Mouse (Mus musculus) myocyte (in vitro differentiated cells): Measurements from ENCODE around the gene Gstm6.

Source experiments
- CEBPB ChIP-seq: IDR thresholded peaks from 2 replicates; pipeline ENCODE4 v1.6.1; 2011; ENCODE audit warnings: mild to moderate bottlenecking, moderate library complexity; ENCODE audit not compliant: poor library complexity, insufficient read depth, severe bottlenecking
- E2F4 ChIP-seq: IDR thresholded peaks from one replicate; pipeline ENCODE4 v1.6.1; 2011; ENCODE audit warnings: mild to moderate bottlenecking, control low read depth, moderate library complexity; ENCODE audit not compliant: insufficient read depth
- MAX ChIP-seq: IDR thresholded peaks from one replicate; pipeline ENCODE4 v1.6.1; 2011; ENCODE audit warnings: low read depth, mild to moderate bottlenecking, control low read depth
- MYOD1 ChIP-seq, 3 experiments: IDR thresholded peaks; one replicate each; pipeline ENCODE4 v1.6.1; 2011; ENCODE audit warnings: control low read depth in 2 of 3, low read depth in 2 of 3, mild to moderate bottlenecking in 2 of 3, moderate library complexity in 1 of 3; ENCODE audit not compliant: insufficient read length in 2 of 3, control insufficient read depth in 1 of 3
- POLR2A ChIP-seq: IDR thresholded peaks from one replicate; pipeline ENCODE4 v1.6.1; 2011; ENCODE audit warnings: low read depth, mild to moderate bottlenecking, control low read depth, moderate library complexity; ENCODE audit not compliant: insufficient read length
- POLR2AphosphoS2 ChIP-seq: IDR thresholded peaks from one replicate; pipeline ENCODE4 v1.6.1; 2011; ENCODE audit warnings: low read depth, control low read depth; ENCODE audit not compliant: insufficient read length
- REST ChIP-seq: IDR thresholded peaks from one replicate; pipeline ENCODE4 v1.6.1; 2011; ENCODE audit warnings: mild to moderate bottlenecking, control low read depth, moderate library complexity; ENCODE audit not compliant: insufficient read depth, insufficient read length
- TCF12 ChIP-seq: IDR thresholded peaks from one replicate; pipeline ENCODE4 v1.6.1; 2011; ENCODE audit warnings: mild to moderate bottlenecking, control low read depth; ENCODE audit not compliant: poor library complexity, insufficient read depth, severe bottlenecking
- TCF3 ChIP-seq: IDR thresholded peaks from one replicate; pipeline ENCODE4 v1.6.1; 2011; ENCODE audit warnings: low read depth, control low read depth; ENCODE audit not compliant: insufficient read length
- USF1 ChIP-seq: IDR thresholded peaks from one replicate; pipeline ENCODE4 v1.6.1; 2011; ENCODE audit warnings: low read depth, mild to moderate bottlenecking, control low read depth, moderate library complexity

DNA sequence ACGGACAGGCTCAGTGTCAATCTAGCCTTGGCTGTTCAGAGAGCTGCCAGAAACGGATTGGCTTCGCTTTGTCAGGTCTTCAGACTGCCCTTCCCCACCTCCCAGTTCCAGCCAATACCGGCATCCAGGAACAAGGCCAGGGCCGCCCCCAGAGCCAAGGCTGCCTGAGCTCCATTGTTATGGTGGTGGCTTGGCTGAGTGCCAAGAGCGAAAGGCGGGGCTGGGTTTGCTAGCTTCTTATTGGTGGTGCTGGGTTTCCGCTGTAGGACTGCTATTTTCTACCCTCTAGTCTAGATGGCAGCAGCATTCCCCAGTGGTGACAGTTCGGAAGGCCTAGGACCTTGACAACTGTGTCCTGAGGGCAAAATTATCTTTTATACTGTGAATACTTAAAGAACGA lies 11.9 kb downstream of the Gstm6 start, which contains the start of gene Gstm7:
- no peak for TF ChIP-seq POLR2A
- no peak for TF ChIP-seq REST
- no peak for TF ChIP-seq USF1
- TF ChIP-seq TCF12: no peak
- no peak for TF ChIP-seq E2F4
- TF ChIP-seq POLR2AphosphoS2: no peak
- TF ChIP-seq CEBPB: no peak
- no peak for TF ChIP-seq MAX
- TF ChIP-seq TCF3: no peak
- no peak for TF ChIP-seq MYOD1 (IDR thresholded peaks at IDR 0.05; ENCODE audit: control insufficient read depth in 1 of 3, insufficient read length in 2 of 3, low read depth in 2 of 3)
